Mouse (Mus musculus) hindbrain, embryonic 13.5 days (tissue): ENCODE measurements at regions not wholly inside any gene's neighbourhood (a gene's known extent, or its start where the extent isn't known, plus 50 kb on each side); places are given as distances from the start of the nearest gene placed in this dataset.

Source experiments
- ATAC-seq: fragments of 200-750 bp; cut with Nextera tagmentation; 2 replicates; pipeline ENCODE4 v1.8.0; 2017; ENCODE audit warnings: moderate TSS enrichment; ENCODE audit not compliant: low FRiP score
- H3K27ac ChIP-seq: fragments of 300-500 bp; sonication (generic); 2 replicates; pipeline ENCODE4 v1.5.1; 2015; ENCODE audit warnings: inconsistent platforms, mild to moderate bottlenecking, moderate library complexity
- H3K27me3 ChIP-seq: fragments of 300-500 bp; sonication (generic); 2 replicates; pipeline ENCODE4 v1.6.1; 2015; ENCODE audit warnings: mild to moderate bottlenecking, inconsistent platforms
- H3K36me3 ChIP-seq: fragments of 300-500 bp; sonication (generic); 2 replicates; pipeline ENCODE4 v1.6.1; 2015; ENCODE audit warnings: mild to moderate bottlenecking, inconsistent platforms
- H3K4me1 ChIP-seq: fragments of 300-500 bp; sonication (generic); replicated peaks from 2 replicates; pipeline ENCODE4 v1.6.1; 2015; ENCODE audit warnings: inconsistent platforms
- H3K4me2 ChIP-seq: fragments of 300-500 bp; sonication (generic); 2 replicates; pipeline ENCODE4 v1.6.1; 2015; ENCODE audit warnings: inconsistent platforms, mild to moderate bottlenecking, moderate library complexity
- H3K4me3 ChIP-seq: fragments of 300-500 bp; sonication (generic); 2 replicates; pipeline ENCODE4 v1.5.1; 2015; ENCODE audit warnings: mild to moderate bottlenecking, inconsistent platforms
- H3K9ac ChIP-seq: fragments of 300-500 bp; sonication (generic); 2 replicates; pipeline ENCODE4 v1.6.1; 2015; ENCODE audit warnings: mild to moderate bottlenecking, inconsistent platforms
- H3K9me3 ChIP-seq: fragments of 300-500 bp; sonication (generic); 2 replicates; pipeline ENCODE4 v1.6.1; 2016; ENCODE audit warnings: inconsistent platforms
- WGBS: fragments of 180-500 bp; shearing (Covaris S2); methylation state at CpG from one replicate; pipeline ENCODE4 v1.1.7; 2015; 5-methylcytosine and 5-hydroxymethylcytosine counted together

DNA sequence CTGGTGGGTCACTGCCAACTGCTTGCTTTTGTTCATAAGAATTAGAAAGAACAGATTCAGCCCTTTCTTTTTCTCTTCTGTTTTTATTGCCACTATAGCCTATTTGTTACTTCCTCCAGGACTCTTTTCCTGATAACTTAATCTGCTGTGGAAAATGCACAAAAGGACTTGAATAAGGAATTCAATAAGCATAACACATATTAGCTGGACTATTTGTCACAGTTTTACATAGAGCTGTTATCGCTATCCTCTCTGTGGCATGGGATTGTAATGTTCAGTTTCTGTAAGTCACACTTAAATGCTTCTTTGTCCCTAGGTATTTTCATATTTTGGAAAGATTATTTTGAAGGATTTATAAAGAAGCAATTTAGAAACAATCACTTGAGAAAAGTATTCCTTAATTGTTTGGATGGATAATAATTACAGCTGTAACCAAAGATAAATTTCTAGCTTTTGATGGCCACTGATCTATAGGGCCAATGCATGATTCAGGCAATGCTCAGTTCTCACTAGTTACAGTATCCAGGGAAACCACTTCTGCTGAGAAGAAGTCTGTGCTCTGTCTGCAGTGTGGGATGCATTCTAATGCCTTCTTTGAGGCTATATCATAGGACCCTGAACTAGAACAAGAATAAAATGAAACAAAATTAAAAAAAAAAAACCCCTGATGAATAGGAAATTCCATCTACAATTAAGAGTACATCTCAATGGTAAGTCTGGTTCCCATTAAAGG, 1243.1 kb upstream of the Got2 start:
- Histone ChIP-seq H3K36me3 (no peaks in the 10 kb centered on the region), H3K9me3 (no peaks in the 10 kb centered on the region), H3K4me3 (no peak overlapping the region), H3K27me3 (no peaks in the 10 kb centered on the region), H3K4me1 (no peaks in the 10 kb centered on the region), H3K4me2 (no peak overlapping the region), H3K27ac (no peak overlapping the region), H3K9ac (no peak overlapping the region)
- peak; percentile 83 for ATAC-seq
- WGBS = 56% methylated on average over 1 of the region's 1 CpGs

GRCm38 (mm10) chr8:97130827-97131226, 1242.5 kb upstream of the Got2 start:
- H3K4me2 ChIP-seq = no peak overlapping the region
- no peaks in the 10 kb centered on the region for H3K4me1 ChIP-seq
- H3K27ac ChIP-seq = no peak overlapping the region
- no peaks in the 10 kb centered on the region for H3K9me3 ChIP-seq
- H3K27me3 ChIP-seq = no peaks in the 10 kb centered on the region
- H3K9ac ChIP-seq = no peak overlapping the region
- H3K4me3 ChIP-seq = no peak overlapping the region
- 75% methylated on average over 2 of the region's 2 CpGs for WGBS
- ATAC-seq = no peak
- H3K36me3 ChIP-seq = no peaks in the 10 kb centered on the region

- no peak for ATAC-seq
- H3K27me3 ChIP-seq = no peaks in the 10 kb centered on the region
Observed at GRCm38 (mm10) chr8:97108719-97109391, 1220.5 kb upstream of the Got2 start.

More at GRCm38 (mm10) chr8:97108719-97109391, 1220.5 kb upstream of the Got2 start:
- Histone ChIP-seq H3K4me3 (no peak overlapping the region), H3K27ac (no peak overlapping the region), H3K4me1 (no peaks in the 10 kb centered on the region), H3K36me3 (no peaks in the 10 kb centered on the region), H3K9me3 (no peaks in the 10 kb centered on the region), H3K4me2 (no peak overlapping the region), H3K9ac (no peak overlapping the region)
- 46% methylated on average over 4 of the region's 4 CpGs for WGBS
